Mouse (Mus musculus) urinary bladder, postnatal 36 days (tissue): ENCODE measurements around the gene Larp4.

Experiments
- DNase-seq, 2 experiments: peaks; one replicate each; pipeline ENCODE4 v3.0.0; 2022; ENCODE audit warnings: low spot score in 2 of 2, mixed read lengths in 1 of 2

The Larp4 gene

GRCm38 (mm10) chr15:100057698-100058097 lies 87.8 kb downstream of the Larp4 start:
- no peak for DNase-seq

- no peak for DNase-seq
These were observed 88.3 kb downstream of the Larp4 start for GRCm38 (mm10) chr15:100058143-100058542.

- no peak for DNase-seq
These were observed 89.0 kb downstream of the Larp4 start for GRCm38 (mm10) chr15:100058912-100059311.

- DNase-seq = no peak
These were observed 89.9 kb downstream of the Larp4 start for GRCm38 (mm10) chr15:100059626-100060311.

GRCm38 (mm10) chr15:100060513-100061140 lies 90.8 kb downstream of the Larp4 start:
- no peak for DNase-seq

- DNase-seq = no peak
These were observed 91.5 kb downstream of the Larp4 start for GRCm38 (mm10) chr15:100061377-100061776.

- no peak for DNase-seq
These were observed 93.4 kb downstream of the Larp4 start for GRCm38 (mm10) chr15:100063229-100063773.
